Mouse (Mus musculus): ENCODE measurements at regions not wholly inside any gene's neighbourhood (a gene's known extent, or its start where the extent isn't known, plus 50 kb on each side); places are given as distances from the start of the nearest gene placed in this dataset.

DNA sequence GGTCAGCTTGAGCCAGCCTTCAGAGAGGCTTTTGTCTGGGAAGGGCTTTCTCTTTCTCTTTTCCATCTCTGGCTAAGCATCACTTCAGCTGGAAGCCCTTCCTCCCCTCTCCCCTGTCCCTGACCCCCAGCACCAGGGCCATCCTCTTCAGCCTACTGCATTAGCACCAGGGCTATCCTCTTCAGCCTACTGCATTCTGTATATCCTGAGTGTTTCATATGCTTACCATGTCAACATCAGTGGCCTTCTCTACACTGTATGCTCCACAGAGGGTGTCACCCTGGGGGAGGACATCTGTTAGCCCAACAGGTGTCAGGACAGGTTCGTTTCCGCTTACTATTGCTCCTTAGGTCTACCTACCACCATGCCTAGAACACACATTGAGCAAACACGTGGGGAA lies 282.5 kb downstream of the Rps24 start:
- DNase-seq, result no peak

DNA sequence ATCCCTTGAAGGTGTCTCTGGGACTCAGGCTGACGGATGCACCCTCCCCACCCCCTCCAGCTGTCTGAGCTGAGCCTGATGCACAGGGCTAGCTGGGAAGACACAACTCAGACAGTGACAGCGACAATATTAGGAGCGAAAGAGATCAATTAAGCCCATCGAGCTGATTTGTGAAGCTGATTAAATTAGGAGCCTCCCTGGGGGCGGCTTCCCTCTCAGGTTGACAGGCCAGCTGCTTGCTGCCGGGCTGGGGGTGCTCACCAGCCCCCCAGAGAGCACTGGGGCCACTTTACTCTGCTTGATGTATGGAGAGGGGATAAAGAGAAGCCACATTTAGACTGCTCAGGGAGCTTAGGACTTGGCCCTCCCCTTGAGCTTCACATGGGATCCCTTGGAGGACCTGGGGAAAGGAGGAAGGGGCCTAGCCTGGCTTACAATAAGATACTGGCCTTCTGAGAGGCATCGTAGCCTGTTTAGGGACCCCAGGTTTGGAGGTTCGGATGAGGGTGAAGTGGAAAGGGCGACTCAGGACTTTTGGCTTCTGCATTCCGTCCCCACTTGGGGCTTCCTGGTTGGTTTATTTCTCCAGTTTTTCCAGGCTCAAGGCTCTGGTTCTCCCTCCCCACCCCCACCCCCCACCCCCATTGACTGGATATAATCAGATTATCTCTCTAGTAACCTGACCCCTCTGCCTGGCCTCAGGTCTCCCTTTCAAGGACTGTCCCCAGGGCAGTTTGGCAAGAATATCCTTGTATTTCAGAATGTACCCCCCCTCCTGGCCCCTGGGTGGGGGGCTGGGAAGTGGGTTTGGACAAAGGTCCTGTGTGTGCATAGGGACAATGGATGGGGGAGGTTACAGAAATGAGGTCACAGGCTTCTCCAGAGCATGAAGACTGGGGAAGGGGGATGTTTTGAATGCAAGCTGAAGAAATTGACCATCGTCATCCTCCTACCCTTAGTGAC lies 283.4 kb downstream of the Rps24 start:
- no peak for DNase-seq

DNA sequence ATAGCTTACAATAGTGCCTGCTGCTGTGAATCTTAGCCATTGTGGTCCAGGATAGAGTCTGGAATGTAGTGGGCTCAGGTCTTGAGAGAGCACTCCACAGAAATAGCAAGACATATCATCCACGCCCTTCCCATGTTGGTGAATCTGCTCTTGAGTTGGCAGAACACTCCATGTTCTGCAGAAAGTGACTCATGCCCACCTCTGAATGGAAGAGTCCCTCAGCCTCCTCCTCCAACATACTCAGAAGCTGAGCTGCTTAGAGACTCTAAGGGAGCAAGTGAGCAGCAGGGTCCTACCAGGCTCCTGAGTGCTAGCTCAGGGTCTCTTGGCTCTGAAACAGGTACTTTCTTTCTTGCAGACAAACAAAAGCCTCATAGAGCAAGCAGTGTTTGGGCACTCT lies 284.7 kb downstream of the Rps24 start:
- DNase-seq, result no peak

DNA sequence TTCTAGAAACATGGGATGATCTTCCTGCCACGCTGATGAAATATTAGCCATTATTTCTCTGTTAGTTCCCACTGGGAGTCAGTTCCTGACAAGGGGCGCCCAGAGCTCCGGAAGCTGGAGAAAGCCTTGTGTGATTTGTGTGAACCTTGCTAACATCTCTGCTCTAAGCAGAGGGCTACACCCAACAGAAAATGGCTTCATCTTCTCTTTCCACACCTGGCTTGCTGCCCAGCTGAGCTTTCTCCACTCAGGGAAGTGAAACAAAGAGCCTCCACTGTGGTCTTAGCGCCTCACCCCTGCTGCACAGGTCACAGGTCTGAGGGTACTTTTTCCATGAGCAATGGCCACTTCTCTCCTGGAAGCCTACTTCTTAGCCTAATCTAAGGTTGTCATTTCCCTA lies 285.2 kb downstream of the Rps24 start:
- peak; percentile 24 for DNase-seq

DNA sequence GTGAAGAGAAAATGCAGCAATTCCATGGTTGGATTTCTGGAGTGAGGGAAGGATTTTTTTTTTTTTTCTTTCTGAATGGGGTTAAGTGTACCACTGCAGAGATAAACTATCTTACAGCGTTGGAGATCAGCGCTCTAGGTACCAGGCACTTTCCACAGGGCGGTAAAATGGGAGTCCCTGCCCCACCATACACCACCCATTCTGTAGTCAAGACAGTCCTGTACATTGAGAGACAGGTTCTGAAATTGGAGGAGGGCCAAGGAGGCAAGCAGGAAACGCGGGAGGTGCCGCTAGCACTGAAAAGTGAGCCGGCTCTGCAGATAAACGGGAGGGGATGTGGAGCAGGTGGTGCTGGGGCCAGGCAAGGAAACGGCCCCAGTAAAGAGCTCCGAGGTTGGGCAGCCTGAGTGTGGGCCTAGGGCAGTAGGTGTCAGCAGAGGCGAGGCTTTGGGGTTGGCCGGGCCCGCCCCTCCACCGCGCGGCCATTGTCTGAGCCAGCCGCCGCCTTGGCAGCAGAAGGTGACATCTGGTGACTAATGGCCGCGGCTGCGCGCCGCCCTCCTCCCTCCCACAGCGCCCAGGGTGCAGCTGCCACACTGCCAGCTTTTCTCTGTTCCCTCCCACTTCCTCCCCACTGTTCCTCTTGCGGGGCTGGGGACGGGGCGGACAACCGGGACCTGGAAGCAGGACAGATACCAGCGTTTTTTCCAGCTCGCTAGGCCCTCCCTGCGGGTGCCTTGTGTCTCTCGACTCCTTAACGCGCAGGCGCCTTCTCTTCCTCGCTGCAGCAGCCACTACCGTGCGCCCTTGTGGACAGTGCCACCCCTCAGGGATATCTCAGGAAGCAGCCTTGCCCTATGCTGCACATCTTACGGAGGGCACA lies 292.1 kb downstream of the Rps24 start:
- peak; percentile 92 for DNase-seq

DNA sequence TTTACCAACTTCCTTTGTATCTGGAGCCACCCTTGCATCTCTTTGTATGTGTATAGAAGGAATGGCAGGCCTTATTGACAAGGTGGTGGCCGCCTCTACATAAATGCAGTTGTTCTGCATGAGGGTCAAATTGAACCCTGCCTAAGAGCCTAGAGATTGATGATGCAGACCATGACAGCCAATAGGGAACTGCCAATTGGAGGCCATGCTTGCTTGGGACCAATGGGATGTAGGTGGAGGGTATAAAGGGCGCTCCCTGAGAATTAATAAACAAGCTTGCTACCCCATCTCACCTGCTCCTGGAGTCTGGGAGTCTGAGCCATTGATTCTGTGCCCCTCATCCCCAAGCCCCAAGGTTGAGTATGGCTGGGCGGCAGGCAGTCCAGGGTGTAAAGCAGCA lies 294.7 kb downstream of the Rps24 start:
- DNase-seq, result no peak

DNA sequence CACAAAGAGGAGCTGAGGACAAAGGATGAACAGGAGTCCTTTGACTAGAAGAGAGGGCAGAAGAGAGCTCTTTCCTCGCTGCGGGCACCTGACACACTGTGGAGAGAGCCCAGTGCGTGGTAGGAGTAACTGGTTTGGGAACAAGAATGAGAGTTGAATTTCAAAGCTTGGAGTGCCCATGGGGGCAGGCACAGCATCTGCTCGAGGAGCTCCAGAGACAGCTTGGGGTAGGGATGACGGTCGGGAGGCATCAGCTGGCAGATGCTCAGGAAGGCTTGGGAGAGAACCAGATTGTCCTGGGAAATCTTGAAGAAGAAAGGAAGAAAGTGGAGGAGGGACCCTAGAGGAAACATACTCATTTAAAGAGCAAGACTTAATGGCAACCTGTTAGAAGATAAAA lies 297.0 kb downstream of the Rps24 start:
- DNase-seq, result no peak

DNA sequence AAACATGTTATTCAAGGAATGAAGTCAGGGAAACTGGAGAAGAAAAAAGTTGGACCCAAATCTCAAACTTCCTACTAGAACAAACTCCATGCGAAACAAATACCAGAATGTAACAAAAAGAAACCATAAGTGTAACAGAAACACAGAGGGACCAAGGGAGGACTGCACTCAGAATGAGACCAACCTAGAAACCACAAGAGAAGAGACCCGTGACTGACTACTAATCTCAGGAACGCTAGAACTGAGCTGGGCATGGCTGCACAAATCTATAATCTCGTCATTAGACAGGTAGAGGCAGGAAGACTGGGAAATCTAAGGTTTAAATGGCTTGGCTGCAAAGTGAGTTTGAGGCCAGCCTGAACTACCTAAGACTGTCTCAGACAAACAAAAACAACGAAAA lies 298.5 kb downstream of the Rps24 start:
- DNase-seq, result no peak

DNA sequence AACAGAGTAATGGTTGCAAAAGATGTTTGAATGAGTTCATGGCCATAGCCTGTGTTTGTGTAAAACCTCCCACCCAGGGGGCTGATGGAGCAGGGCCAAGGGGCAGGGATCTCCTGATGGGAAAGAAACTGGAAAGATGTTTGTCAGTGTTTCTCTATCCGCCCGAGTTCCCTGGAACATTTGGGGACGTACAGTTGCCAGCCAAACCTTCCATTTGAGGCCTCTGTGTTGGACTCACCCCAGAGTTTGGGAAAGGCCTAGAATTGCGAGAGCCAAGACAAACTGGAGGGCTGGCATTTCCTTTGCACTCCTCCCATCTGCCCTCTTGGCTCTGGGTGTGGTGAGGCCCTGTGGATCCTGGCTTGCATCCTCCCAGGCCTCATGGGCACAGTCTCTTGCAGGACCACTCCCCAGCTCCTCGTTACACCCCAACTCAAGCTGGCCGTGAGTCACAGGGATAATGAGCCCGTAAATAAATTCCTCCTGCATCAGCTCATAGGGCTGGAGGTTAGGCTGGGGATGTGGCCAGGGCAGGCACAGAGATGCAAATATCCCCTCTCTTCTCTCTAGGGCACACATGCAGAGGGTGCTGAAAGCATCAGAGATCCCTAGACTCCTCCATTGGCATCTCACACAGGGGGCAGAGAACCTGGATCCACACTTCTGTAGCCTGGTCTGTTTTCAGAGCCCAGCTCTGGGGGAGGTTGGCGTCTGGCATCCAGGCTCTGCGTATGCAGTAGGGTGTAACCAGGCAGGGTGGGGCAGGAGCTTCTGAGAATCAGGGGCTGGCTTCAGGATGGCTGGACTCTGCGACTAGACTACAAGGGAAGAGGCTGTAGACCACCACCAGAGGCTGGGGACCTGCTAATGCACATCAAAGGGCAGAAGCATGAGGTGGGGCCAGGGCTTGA lies 306.7 kb downstream of the Rps24 start:
- DNase-seq, result peak; percentile 30

DNA sequence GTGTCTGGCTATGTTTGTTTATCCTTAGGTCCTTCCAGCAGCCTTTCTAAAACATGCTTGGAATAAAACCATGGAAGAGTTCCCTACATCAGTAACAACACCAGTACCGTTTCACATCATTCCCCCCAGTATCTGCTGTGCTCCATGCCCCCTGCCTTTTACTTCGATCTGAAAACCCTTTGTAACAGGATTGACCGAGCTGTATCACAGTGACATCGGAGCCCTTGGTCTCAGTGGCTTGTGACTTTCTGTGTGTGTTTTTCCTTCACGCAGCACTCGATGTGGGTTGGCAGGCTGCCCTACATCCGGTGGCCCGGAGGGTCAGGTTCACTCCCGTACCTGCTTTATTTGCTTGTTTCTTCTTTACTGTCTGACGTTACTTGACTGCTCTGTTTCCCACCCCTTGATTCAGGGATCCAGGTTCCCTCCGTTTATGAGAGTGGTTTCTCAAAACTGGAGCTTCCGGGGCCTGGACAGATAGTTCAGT lies 307.5 kb downstream of the Rps24 start:
- DNase-seq, result no peak

DNA sequence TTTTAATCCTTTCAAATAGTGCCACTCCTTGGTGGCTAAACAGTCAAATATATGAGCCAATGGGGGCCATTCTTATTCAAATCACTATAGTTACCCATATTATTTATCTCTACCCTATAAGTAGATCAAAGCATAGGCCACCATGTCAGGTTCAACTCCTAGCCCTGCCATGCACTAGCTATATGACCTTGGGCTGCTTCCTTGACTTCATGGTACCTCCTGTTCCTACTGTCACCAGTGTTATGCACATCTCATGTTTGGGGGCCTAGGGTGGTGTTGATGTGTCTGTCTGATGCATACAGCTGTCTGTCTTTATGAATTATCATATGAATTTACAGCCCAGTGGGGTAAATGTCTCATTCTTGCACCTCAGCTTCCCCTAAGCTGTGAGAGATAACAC lies 310.6 kb downstream of the Rps24 start:
- no peak for DNase-seq

DNA sequence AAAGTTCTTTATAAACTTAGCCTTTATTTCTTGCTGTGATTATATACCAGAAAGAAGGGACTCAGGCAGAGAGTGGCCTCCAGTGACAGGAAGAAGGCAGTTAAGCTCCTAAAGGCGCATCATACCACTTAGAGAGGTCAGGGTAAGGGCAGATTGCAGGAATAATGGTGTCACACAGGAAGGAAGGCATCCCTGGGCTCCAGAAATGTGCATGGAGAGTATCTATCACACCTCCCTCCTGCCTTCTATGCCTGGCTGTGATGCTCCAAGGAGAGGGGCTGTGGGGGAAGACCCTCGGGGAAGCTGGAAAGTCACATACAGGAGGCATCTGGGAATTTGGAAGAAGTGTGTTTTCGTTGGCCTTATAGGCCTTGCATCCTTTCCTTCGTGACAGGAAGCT lies 311.1 kb downstream of the Rps24 start:
- DNase-seq, result no peak

DNA sequence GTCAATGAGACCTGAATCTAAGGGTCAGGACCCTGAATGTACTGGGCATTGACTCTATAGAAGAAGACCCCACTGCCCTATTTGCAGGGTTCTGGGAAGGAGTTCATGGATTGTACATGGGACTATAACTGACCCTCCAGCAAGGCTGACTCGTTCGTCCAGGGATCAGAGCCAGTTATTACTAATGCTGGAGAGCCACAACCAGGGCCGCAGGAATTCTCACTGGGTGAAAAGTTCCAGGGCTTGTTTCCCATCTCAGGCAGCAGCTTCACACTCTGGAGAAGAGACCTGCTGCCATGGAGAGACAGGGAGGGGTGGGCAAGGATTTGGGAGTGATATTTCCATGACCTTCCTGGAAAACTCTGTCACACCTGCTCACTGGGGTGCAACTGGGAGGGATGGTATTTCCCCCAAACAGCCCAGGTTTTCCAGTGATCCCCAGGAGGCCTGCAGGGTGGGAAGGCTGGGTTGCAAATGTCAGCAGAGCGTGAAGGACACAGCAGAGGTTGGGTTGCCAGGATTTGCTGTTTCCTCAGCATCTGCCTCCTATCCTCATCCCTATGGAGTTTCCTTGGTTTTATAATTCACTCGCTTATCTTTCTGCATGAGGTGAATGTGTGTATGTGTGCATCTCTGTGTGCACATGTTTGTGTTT lies 316.2 kb downstream of the Rps24 start:
- DNase-seq, result no peak

DNA sequence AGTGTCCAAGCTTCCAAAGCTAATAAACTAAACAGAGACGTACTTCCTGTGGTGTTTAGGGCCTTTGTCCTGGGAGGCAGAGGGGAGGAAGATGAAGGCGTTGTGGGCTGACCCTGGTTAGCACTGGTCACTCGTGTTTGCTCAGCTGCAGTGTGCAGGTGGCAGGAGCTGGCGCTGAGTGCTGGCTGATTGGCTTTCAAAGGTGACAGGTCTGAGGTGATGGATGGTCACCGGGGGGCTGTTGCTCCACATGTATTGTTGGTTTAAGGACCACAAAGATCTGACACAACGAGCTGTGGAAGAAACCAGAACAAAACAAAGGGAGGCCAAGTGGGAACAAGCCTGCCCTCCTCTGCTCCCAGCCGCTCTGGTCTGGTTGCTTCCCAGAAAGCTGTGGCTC lies 320.1 kb downstream of the Rps24 start:
- no peak for DNase-seq

DNA sequence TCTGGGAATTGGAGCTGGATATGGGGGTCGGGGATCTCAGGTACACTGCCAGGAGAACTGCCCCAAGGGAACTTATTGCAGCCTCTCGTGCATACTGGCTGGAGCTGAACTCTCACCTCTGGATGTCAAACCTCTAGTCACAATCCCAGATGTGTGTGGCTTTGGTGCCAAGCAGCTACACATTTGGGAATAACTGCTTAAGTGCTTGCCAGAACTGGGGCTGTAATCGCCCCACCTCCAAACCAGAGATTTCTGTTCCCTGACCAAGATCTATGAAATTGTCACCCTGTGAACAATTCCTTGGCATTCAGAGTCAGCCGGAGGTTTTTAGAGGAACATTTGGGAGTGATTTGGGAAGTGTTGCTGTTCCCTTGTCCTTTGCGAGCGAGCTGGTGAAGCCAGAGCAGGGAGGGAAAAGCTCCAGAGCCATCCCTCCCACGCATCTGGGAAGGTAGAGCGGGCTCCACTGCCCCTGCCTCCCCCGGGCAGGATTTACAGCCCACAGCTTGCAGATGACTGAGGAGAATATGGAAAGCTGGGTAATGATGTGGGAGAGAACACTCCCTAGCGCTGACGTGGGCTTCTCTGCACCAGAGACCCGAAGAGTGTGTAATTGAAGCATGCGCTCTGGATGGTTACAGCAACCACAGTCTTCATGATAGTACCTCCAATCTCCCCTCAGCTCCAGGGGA lies 336.1 kb downstream of the Rps24 start:
- DNase-seq, result peak; percentile 63

DNA sequence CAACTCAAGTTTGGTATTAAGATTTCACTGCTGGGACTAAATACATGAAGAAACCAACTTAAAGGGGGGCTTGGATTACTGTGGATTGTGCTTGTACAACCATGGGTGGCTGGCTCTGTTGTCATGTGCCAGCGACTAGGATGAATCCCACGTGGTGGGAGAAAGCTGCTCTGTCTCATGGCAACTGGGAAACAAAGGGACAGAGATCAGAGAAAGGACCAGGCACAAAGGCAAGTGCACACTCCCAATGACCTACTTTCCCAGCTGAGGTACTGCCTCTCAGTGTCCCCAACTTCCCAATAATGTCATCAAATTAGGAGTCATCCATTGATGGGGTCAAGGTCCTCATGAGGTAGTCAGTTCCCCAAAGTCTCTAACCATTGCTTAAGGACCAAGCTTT lies 337.4 kb downstream of the Rps24 start:
- no peak for DNase-seq

DNA sequence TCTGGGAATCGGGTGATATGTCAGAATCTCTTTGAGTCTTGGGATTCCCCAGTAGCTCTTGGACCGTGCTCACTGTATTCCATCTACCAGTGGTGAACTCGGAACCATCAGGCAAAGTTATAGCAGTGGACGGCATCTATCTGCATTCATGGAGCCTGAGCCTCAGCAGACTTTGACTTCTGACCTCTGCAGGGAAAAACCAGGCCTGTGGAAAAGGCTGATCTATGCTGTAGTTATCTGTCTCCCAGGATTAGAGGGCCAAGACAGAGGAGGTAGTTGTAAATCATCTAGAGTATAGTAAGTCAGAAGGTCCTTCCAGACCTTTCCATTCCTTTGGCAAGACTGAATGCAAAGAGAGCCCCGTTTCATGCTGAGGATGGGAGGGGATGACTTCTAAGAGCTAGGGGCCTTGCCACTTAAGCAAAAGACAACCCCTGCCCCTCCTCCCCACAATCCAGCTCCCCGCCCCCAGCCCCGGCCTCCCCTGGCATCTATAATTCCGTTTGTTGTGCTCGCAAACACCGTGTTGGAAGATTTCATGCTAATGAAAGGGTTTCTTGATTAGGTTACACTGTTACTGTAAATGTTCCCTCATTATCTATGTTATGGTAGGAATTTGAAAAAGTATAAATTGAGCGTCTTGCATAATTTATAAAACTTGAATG lies 338.9 kb downstream of the Rps24 start:
- no peak for DNase-seq

DNA sequence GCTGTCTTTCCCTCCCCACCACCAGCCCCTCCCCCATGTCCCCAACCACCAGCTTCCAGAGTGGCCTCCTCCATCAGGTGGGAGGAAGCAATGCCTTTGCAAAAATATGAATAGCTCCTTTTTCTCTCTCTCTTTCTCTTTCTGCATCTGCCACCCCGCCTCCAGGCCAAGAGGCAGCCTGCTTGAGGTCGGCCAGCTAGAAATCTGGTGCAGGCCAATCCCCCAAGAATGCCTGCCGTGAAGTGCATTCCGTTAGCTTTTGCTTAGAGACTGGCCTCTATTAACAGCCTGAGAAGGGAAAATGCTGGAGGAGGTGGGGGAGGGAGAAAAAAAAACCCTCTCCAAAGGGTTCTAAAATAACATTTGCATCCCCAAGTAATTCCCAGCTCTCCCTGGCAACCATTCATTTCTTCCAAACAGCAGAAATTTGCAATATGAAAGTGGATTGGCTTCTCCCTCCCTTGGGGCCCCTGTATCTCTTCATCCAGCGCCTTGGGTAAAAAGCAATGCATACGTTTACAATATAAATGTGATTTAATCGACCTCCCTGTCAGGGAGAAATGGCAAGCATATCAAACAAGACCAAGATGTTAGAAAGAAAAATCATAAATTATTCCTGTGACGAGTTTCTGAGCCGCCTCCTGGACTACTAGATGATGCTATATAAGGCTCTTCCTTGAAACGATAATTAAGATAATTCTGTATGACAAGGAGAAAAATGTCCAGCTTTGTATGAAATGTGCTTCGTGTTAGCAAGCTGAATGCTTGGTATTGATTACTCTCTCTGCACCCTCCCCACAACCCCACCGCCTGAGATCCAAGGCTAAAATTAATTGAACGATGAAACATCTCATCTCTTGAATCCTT lies 339.8 kb downstream of the Rps24 start:
- no peak for DNase-seq

DNA sequence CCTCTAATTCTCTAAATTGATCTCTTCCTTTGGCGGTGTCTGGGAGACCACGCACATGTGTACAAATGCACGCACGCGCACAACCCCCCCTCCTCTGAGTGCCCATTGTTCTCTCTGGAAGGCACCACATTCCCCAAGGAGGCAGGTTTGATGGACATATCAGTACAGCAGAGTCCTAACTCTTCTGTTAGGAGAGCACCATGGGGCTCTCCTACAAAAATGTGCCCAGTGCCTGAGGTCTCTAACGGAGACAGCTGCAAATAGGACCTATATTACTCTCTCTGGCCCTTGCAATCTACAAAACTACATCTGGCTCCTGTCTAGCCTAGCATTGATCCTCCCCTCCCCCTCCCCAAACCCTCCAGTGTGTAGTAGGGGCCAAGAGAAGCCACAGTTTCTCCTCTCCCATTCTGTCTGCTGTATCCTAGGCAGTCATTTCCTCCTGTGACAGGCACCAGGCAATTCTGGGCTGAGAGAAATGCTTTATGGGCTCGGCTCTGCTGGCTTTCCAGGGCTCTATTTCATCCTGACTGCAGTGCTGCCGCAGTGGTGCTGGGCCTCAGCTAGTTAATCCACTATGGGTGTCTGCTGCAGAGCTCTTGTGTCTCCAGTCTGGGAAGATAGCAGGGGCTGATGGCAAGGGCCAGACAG lies 340.6 kb downstream of the Rps24 start:
- no peak for DNase-seq
